Mouse (Mus musculus) layer of hippocampus, adult 11-12 months (tissue): ENCODE results near the gene Trim63.
"Not testable (repeated sequence)": the region's sequence is repeated elsewhere in the genome, so short reads cannot be mapped to it uniquely, and the experiment has no call there.

Experiments
- DNase-seq: peaks from one replicate; pipeline ENCODE4 v3.0.0; 2022; ENCODE audit warnings: low spot score

The Trim63 gene

GRCm38 (mm10) chr4:134298626-134299497 is 16.1 kb upstream of the Trim63 start:
- DNase-seq = no peak

- DNase-seq = no peak
Observed at GRCm38 (mm10) chr4:134299498-134299810, 15.5 kb upstream of the Trim63 start.

GRCm38 (mm10) chr4:134300316-134300715 is 14.6 kb upstream of the Trim63 start:
- no peak for DNase-seq

GRCm38 (mm10) chr4:134302084-134302483 is 12.8 kb upstream of the Trim63 start:
- DNase-seq = no peak

DNA sequence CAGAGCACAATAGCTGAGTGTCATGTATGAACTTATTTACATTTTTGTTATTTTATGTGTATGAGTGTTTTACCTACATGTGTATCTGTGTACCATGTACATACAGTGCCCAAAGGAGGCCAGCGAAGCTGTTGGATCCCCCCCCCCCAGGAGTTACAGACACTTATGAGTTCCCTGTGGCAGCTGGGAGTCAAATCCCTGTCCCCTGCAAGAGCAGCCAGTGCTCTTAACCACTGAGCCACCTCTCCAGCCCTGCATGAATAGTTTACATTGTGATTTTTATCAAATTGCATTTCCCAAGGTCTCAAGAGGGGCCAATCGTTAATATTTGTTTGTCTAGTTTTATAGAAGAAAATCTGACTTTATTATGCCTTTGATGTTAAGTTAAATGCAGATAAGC is 8.0 kb upstream of the Trim63 start:
- DNase-seq = no peak

- peak; percentile 66 for DNase-seq
Observed at GRCm38 (mm10) chr4:134307367-134308072, 7.4 kb upstream of the Trim63 start.

- no peak for DNase-seq
Observed at GRCm38 (mm10) chr4:134310106-134310505, 4.8 kb upstream of the Trim63 start.

DNA sequence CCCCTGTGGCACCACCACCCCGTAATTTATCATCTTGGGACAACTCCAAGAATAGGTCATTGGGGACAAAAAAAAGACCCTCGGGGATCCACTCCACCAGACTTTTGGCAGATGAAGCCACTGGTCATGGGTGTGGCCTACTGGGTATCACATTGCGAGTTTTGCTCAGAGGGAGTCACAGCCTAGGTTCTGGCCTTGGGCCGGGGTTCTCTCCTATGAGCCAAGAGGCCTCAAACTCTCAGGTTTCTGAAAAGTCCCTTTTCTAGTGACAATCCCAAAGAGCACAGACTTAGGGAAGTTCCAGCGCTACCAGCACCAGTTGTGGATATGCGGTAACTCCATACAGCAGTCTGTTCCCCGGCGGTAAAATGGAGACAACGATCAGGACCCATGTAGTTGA is 4.3 kb upstream of the Trim63 start:
- no peak for DNase-seq

GRCm38 (mm10) chr4:134311784-134312183 is 3.1 kb upstream of the Trim63 start:
- DNase-seq = no peak

DNA sequence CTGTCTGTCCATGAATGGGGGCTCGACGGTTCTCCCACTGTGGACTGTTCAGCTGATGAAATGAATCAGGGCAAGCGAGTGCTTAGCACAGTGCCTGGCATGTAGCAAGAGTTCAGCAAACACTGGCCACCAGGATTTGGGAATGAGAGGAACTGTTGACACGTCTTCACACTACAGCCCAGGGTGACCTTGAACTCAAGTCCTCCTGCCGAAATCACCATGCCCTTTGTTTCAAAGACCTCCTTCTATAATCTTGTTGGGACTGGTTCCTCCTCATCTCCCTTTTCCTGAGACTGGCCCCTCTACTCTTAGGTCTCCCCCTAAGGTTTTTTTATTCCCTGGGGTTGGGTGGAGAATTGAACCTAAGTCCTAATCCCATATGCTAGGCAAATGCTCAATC is 2.6 kb upstream of the Trim63 start:
- no peak for DNase-seq

GRCm38 (mm10) chr4:134312901-134313300 is 2.0 kb upstream of the Trim63 start:
- DNase-seq = no peak

- DNase-seq = no peak
Observed at GRCm38 (mm10) chr4:134314081-134314655, 752 bp upstream of the Trim63 start.

- no peak for DNase-seq
Observed at GRCm38 (mm10) chr4:134315470-134315869, 550 bp downstream of the Trim63 start.

- no peak for DNase-seq
Observed at GRCm38 (mm10) chr4:134316390-134316789, 1.5 kb downstream of the Trim63 start.

- DNase-seq = no peak
Observed at GRCm38 (mm10) chr4:134319074-134319473, 4.2 kb downstream of the Trim63 start.

DNA sequence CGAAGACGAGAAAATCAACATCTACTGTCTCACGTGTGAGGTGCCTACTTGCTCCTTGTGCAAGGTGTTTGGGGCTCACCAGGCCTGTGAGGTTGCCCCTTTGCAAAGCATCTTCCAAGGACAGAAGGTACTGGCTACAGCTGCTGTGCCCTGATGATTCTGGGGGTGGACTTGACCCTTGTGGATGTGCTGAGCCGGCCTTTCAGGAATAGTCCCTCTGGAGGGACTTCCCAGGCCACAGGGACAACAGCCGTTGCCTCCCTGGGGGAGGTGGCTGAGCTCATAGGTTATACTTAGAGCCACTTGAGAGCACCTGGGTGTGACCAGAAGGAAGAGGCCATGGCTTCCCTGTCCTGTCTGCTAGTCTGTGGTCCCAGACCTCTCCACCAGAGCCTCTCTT is 4.8 kb downstream of the Trim63 start:
- no peak for DNase-seq

DNA sequence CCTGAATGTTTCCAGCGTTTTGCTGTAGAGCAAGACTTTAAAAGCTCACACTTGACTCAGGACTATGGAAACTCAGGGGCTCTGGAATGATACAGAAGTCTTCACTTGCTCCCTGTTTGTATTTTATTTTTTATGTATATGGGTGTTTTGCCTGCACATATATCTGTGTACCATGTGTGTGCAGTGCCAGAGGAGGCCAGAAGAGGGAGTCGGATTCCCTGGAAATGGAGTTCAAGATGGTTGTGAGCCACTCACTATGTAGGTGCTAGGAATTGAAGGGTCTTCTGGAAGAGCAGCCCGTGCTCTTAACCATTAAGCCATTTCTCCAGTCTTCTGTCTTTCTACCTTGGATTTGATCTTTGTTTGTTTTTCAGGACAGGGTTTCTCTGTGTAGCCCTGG is 6.6 kb downstream of the Trim63 start:
- no peak for DNase-seq

DNA sequence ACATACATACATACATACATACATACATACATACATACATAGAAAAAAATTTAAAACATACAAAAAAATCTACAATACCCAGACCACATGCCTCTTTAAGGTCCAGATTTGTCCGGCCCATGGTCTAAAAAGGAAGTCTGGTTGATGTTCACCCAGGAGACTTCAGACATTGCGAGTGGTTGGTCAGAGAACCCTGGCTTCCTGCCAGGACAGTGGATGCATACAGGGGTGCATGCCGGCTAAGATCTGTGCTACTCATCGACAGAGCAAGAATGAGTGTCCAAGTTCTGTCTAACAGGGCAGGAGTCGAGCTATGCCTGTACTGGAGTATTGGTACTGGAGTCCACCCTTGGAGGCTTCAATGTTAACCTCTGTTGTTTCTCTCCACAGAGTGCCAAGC is 9.7 kb downstream of the Trim63 start:
- no peak for DNase-seq

DNA sequence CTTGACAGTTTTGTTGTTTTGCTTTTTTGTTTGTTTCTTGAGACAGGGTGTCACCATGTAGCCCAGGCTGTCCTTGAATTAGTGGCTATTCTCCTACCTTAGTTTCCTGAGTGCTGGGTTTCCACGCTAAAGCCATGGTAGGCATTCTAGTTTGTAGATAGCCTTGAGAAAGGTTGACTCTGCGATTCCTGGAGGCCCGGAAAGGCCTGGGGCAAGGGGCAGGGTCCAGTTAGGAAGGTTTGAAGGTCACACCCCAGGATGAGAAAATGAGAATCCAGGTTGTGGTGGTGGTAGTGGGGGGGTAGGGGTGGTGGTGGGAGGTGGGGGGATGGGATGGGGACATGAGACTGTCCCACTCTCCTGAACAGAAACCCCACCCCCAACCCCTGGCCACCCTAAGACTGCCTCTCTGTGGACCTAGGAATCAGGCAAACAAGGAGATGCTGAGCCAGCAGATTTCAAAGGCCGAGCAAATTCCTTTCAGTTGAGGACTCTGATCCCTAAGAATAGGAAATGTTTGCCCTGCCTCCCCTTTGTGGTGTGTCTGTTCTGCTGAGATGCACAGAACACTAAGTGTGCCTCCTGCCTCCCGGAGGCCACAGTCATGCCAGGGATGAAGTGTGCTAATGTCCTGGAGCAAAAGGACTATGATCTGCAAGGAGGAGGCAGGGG is 12.1 kb downstream of the Trim63 start:
- no peak for DNase-seq

DNA sequence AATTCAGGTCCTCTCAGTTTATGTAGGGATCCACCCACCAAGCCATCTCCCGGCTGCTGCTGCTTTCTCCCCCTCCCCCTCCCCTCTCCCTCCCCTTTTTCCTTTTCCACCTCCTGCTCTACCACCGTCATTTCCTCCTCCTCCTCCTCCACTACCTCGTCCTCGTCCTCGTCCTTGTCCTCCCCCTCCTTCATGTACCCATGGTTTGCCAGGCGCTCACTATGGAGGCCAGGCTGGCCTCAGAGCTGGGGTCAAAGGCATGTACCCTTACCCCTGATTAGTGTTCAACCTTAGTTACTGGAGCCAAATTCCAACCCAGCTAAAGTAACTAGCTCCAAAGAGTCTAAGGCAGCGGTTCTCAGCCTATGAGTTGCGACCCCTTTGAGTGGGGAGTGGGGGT is 13.2 kb downstream of the Trim63 start:
- no peak for DNase-seq

GRCm38 (mm10) chr4:134328832-134329231 is 13.9 kb downstream of the Trim63 start:
- DNase-seq = no peak

DNA sequence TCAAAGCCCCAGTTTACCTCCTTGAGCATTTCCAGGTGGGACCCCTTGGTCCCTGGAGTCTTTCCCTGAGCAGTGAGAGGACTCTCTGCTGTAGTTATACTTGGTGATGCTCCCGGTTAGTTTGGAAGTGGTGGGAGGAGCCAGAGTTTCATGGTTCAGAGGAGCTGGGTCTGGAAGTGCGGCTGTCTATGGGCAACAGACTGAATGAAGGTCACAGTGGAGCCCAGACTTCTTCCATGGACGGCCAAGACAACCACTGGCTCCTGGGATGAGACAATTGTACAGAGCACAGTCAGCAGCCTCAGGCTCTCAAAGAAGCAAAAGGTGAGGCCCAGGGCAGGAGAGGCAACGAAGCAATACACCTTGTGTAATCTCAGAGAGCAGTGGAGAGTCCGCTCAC is 15.4 kb downstream of the Trim63 start:
- DNase-seq = no peak

DNA sequence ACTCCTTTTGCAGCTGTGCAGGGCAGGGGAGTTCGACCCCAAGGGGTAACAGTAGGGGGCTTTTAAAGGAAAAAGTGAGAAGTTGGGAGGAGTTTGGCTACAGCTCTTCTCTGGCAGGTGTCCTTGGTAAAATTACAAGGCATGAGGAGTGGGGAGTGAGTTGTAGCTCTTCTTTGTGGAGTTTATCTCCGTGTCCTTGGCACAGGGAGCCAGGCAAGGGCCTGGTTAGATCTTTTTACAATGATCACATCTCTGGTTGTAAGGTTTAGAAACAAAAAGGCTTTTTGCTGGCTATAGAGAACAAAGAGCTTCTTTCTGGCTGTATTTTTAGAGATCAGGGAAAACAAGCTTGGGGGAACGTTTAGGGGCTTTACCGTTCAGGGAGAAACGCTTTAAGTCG is 26.3 kb downstream of the Trim63 start:
- DNase-seq = not testable (repeated sequence)
